Mouse (Mus musculus) thymus, adult 2 months (tissue): Measurements from ENCODE around the gene Dppa5a.

Source experiments
- CTCF ChIP-seq: fragments of 200-500 bp; IDR thresholded peaks from 2 replicates; pipeline ENCODE4 v1.5.1; 2012; ENCODE audit warnings: mild to moderate bottlenecking, control low read depth, low read length, moderate library complexity, borderline replicate concordance; ENCODE audit not compliant: control insufficient read depth, poor library complexity, insufficient read depth; ENCODE audit errors: extremely low read depth
- POLR2A ChIP-seq: fragments of 200-500 bp; IDR thresholded peaks from 2 replicates; pipeline ENCODE4 v1.6.1; 2012; ENCODE audit warnings: mild to moderate bottlenecking, low read length, control low read depth, moderate library complexity; ENCODE audit not compliant: control insufficient read depth, poor library complexity, insufficient read depth; ENCODE audit errors: extremely low read depth

DNA sequence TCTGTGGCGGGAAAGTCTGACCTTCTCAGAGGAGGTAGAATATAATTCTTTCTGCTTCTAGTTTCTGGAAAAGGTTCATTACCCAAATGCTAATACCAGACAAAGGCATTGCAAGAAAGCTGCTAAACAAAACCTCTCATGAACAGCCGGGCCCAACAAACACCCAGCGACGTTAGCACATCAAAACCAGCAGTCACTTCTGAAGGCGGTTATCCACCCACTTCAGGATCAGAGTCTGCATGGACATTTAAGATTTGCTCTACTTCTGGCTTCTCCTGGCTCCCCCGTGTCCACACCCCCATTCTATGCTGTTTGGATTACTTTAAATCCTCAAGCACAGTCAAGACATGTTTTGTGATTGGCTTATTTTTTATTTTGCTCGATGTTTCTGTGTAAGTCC is 26.6 kb upstream of the Dppa5a start:
- no peak for TF ChIP-seq CTCF
- TF ChIP-seq POLR2A = no peak
